Mouse (Mus musculus) urinary bladder, postnatal 25 days (tissue): Measurements from ENCODE around the gene Tek.

Experiments
- DNase-seq: peaks from one replicate; pipeline ENCODE4 v3.0.0; 2022; ENCODE audit warnings: low spot score

The Tek gene

GRCm38 (mm10) chr4:94810616-94811015 lies 71.5 kb downstream of the Tek start:
- DNase-seq = no peak

GRCm38 (mm10) chr4:94826891-94827290 lies 87.8 kb downstream of the Tek start:
- no peak for DNase-seq

GRCm38 (mm10) chr4:94827429-94827828 lies 88.3 kb downstream of the Tek start:
- DNase-seq = no peak

- DNase-seq = no peak
These were observed 90.9 kb downstream of the Tek start for GRCm38 (mm10) chr4:94829924-94830386.

GRCm38 (mm10) chr4:94837061-94837460 lies 98.0 kb downstream of the Tek start:
- DNase-seq = no peak

- DNase-seq = no peak
These were observed 114.2 kb downstream of the Tek start for GRCm38 (mm10) chr4:94853301-94853700.

- no peak for DNase-seq
These were observed 115.2 kb downstream of the Tek start for GRCm38 (mm10) chr4:94854270-94854669.

- no peak for DNase-seq
These were observed 116.1 kb downstream of the Tek start for GRCm38 (mm10) chr4:94855201-94855600.

GRCm38 (mm10) chr4:94900744-94901143 lies 161.7 kb downstream of the Tek start:
- peak; percentile 8 for DNase-seq

- DNase-seq = no peak
These were observed 162.7 kb downstream of the Tek start for GRCm38 (mm10) chr4:94901780-94902179.
